Mouse (Mus musculus) small intestine, adult 2 months (tissue): ENCODE data around the gene Nr6a1.

Experiments used
- CTCF ChIP-seq: fragments of 200-500 bp; IDR thresholded peaks from 2 replicates; pipeline ENCODE4 v1.5.1; 2012; ENCODE audit warnings: low read depth, mild to moderate bottlenecking, control low read depth, inconsistent platforms, low read length, moderate library complexity, mixed read lengths; ENCODE audit not compliant: insufficient replicate concordance, insufficient read length; ENCODE audit errors: extremely low read depth
- POLR2A ChIP-seq: fragments of 200-500 bp; IDR thresholded peaks from 2 replicates; pipeline ENCODE4 v1.6.1; 2012; ENCODE audit warnings: low read depth, mild to moderate bottlenecking, control low read depth, inconsistent platforms, low read length, moderate library complexity

DNA sequence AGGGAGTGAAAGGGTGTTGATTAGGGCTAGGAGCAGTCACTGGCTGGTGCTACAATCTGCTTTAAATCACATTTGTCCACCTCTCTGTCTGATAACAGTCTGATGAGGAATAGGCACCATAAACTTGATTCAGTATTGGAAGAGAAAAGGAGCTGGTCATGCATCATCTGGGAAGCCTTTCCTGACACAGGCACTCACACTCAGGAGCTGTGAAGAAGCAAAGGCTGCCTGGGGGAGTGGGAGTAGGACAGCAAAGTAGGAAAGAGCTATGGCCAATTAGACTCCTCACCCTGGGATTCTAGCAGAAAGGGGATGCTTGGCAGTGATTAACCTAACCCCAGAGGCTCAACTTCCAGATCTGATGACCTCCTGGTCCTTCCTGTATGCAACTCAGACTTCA is 191.7 kb downstream of the Nr6a1 start:
- TF ChIP-seq CTCF, result no peak
- no peak for TF ChIP-seq POLR2A
